Mouse (Mus musculus): Measurements from ENCODE around the gene Cnn2.

DNA sequence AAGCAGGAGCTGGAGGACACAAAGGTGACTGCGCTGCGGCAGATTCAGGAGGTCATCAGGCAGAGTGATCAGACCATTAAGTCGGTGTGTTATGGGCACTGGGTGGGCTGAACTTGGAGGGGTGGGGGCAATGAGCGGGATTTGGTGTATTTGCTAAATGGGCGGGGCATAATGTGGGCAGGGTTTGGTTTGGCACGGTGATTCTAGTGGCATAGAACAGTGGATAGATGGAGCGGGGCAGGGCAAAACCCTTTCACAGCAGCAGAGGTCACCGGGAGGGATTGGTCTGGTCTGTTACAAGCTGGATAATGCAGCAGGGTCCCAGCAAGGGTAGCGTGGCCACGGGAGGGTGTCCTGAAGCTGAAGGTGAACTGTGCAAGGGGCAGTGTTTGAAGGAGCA is 37.1 kb downstream of the Cnn2 start:
- no peak for TF ChIP-seq GATA1 (IDR thresholded peaks at IDR 0.05; ENCODE audit: low read length)
- TF ChIP-seq TAL1 (IDR thresholded peaks at IDR 0.05; ENCODE audit: low read length): no peak
